Mouse (Mus musculus) Muller cell, postnatal 12 days (primary cell): ENCODE measurements around the gene Fbxl15.
A peak's percentile ranks its signal among the peaks of the same experiment; 100 is the strongest.

Source experiments
- DNase-seq: peaks from one replicate; pipeline ENCODE4 v3.0.0-alpha.2; 2015; ENCODE audit errors: inconsistent ontology term

Gene Fbxl15

GRCm38 (mm10) chr19:46347936-46348668 lies 20.1 kb downstream of the Fbxl15 start:
- no peak for DNase-seq

- DNase-seq = peak; percentile 91
These were observed 20.9 kb downstream of the Fbxl15 start for GRCm38 (mm10) chr19:46348761-46349458.

DNA sequence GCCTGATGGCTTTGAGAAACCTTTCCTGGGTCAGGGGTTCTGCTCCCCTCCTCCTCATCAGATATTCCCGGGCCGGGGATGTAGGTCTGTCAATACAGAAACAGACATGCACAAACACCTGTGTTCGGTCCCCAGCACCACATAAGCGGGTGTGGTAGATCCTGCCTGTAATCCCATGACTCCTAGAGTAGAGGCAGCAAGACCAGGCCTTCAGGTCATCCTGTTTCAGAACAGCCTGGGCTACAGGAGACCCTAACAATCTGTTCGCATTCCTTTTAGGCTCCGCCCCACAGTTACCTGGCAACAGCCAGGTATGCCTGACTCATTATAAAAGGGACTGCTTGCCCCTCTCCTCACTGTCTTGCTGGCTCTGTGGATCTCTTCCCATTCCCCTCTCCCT lies 21.6 kb downstream of the Fbxl15 start:
- DNase-seq = no peak

- DNase-seq = no peak
These were observed 22.4 kb downstream of the Fbxl15 start, which contains the start of gene 2310034G01Rik for GRCm38 (mm10) chr19:46350168-46350932. Gene 2310034G01Rik (minus strand): TSS chr19:46350302.

DNA sequence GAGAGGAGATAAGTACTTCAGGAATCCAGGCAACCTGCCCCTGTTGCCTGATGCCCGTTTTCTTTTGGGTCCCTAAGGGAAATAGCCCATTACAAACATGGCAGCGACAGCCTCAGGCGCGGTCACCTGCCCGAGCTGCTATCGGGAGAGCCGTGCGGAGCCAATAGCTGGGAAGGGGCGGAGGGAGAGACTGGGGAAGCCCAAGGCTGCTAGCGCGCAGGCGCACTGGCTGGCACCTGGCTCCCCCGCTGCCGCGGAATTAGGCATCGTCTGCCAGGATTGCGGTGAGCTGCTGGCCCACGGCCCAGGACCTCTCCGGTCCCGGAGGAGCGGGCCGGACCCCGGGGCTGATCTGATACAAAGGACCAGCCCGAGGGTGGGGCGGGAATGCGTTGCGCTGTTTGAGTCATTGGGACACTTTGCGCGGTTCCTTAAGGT lies 28.7 kb downstream of the Fbxl15 start:
- peak; percentile 93 for DNase-seq

DNA sequence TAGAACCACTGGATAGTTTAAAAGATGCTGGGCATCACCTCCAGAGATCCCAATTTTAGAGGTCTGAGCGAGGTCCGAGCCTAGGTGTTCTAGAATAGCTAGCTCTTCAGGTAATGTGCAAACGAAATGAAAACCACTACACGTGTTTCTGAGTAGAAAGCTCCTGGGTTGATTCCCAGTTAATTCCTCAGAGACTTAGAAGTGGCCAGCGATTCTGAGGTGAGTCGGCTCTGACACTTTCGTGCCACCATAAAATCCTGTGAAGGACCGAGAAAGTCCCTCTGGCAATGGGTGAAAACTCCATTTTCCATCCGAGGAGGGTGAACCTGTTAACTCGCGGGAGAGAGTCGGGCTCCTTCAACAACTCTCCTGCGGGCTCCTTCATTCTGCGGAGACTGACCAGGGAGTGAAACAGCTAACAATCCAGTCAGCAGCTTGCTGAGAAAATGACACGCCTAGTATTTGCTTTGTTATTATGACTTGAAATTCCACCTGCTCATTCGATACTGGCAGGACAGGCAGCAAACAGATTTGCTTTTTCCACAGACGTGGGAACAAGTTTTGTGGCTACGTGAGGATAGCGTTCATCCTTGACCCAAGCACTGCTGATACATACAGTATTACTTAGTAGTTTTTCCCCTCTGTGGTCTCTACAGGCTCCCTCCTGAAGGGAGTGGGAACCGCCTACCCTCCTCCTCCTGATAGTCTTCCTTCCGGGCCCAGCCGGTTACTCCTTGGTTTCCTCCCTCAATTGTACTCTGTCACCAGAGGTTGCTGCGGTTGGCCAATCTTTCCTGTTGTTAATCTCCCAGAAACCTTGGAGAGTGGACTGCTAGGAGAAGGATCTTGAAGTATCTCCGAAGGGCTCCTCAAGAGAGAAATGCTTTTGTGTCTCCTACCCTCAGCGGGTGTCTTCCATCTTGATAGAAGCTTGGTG lies 29.6 kb downstream of the Fbxl15 start:
- no peak for DNase-seq

GRCm38 (mm10) chr19:46358381-46358780 lies 30.4 kb downstream of the Fbxl15 start:
- DNase-seq = no peak

DNA sequence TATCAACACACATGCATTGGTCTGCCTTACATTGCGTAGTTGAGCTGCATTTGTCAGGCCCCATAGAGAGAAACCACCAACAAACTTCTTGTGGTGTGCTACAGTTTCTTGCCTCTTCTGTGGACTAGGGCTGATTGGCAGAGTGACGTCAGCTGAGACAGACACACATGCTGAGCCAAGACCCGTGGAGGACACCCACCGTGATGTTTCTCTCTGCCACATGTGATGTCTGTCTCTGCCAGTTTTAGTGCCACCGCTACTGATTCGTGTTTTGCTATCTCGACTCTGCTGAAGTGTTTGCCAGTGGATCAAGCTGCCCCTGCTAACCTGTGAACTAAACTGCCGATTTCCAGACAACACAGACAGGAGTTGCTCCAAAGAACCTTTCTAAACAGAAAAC lies 34.1 kb downstream of the Fbxl15 start:
- DNase-seq = no peak

DNA sequence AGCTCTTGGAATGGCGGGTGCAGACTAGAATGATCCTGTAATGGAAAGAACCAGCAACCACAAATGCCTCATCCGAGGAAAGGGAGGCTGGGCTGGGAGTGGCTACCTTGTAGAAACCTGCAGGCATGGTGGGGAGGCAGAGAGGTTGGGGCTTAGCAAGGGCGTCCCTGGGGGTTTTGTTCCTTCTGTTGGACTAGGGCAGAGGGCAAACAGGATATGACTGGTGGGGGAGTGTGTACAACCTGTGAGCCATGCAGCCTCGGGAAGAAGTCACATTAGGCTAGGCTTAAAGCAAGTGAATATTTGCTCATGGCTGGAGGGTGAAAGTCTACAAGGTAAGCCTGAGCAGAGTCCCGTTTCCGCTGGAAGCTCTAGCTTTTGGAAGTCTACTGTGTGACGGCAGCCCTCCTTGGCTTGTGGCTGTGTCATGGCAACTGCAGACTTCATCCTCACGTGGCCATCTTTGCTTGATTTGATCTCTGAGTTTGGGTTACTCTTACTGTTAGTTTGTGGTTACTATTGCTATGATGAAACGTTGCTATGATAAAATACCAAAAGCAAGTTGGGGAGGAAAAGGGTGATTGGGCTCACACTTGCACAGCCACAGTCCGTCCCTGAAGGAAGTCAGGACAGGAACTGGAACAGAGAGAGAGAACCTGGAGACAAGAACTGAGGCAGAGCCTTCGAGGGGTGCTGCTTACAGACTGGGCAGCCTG lies 35.5 kb downstream of the Fbxl15 start:
- DNase-seq = no peak

DNA sequence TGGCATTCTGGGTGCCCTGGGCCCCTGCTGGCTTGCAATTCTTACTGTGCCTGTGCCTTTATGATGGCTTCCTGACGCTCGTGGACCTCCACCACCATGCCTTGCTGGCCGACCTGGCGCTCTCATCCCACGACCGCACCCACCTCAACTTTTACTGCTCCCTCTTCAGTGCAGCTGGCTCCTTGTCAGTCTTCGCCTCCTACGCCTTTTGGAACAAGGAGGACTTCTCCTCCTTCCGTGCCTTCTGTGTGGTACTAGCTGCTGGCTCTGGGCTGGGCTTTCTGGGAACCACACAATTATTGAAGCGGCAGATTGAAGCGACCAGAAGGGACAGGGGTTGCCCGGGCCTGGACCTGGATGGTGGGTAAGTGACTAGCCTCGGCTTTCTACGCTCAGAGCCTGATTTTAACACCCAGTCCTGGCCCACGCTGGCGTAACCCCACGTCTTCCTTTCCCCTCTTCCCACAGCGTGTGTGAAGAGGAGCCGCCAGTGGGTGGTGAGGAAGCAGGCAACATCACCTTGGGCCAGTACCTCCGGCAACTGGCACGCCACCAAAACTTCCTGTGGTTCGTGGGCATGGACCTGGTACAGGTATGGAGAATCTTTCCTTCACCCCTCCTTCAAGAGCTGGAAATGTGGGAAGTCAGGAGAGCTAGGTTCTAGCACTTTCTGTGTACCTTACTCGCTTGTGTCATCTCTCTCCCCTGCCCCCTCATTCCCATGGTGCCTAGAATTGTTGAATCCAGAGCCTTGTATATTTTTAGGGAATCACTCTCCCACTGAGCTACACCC lies 40.0 kb downstream of the Fbxl15 start:
- no peak for DNase-seq

DNA sequence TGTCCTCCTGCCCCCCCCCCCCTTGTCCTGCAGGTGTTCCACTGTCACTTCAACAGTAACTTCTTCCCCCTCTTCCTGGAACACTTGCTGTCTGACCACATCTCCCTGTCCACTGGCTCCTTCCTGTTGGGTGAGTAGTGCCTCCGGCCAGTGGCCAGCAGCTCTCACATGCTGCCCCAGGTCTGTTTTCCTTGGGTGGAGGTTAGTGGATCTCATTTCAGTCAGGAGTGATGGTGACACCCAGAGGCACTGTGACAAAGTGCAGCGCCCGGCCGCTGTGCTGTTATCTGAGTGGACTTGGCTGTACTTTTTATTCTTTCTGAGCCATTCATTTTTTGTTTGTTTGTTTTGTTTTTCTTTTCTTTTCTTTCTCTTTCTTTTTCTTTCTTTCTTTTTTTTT lies 41.2 kb downstream of the Fbxl15 start:
- peak; percentile 73 for DNase-seq

DNA sequence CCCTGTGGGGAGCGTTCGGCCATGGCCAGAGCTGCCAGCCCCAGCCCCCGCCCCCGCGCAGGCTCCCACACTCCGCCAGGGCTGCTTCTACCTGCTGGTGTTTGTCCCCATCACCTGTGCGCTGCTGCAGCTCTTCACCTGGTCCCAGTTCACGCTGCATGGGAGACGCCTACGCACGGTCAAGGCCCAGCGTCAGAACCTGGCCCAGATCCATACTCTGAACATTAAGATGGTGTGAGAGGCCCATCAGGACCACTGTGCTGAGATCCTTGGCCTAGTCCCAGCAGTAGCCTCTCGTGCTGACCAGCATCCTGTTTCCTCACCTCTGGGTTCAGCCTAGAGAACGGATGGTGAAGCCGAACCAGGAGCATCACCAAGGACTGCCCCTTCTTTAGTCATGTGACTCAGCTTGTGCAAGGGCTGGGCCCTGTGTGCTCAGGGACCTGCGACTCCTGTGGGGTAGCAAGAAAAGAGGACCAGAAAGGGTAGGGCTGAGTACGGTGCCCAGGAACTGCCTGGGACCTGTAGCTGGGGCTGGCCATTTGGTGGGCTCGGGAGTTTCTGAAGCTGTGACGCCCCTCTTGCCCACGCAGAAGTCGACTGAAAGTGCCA lies 46.6 kb downstream of the Fbxl15 start:
- peak; percentile 25 for DNase-seq

GRCm38 (mm10) chr19:46375489-46375888 lies 47.5 kb downstream of the Fbxl15 start:
- DNase-seq = peak; percentile 92

DNA sequence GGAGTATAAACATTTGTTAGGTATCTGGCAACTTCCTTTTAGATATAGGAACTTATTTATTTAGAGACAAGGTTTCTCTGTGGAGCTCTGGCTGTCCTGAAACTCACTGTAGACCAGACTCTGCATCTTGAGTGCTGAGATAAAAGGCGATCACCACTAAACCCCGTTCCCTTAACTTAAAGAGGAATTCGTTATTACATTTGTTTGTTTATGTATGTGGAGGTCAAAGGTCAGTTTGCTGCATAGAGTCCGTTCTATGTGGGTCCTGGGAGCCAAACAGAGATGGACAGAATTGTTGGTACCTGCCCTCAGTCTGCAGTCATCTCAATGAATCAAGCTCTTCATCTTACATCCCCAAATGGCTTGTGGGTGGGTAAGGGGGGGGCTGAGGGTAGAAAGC lies 47.9 kb downstream of the Fbxl15 start:
- peak; percentile 41 for DNase-seq
